Mouse (Mus musculus) CH12.LX (cell line): ENCODE results near the gene Gm20388. TPM values are rescaled to one million over a fixed set of nuclear protein-coding genes. Genes with fewer than 3 reads are reported as not detected.

ENCODE experiments used
- DNase-seq: peaks from one replicate; pipeline ENCODE4 v3.0.0-alpha.2; 2013; ENCODE audit errors: extremely low read depth
- H3K27ac ChIP-seq: 2 replicates; pipeline ENCODE4 v1.5.1; 2012; ENCODE audit warnings: low read depth, mild to moderate bottlenecking, control low read depth, moderate library complexity; ENCODE audit not compliant: insufficient read depth
- H3K27me3 ChIP-seq: replicated peaks from 2 replicates; pipeline ENCODE3; 2012; ENCODE audit warnings: inconsistent platforms
- H3K36me3 ChIP-seq, 2 experiments: replicated peaks in 1 of 2; 2 replicates each; pipeline versions ENCODE3 to v1.6.1; 2012; ENCODE audit warnings: inconsistent platforms in 1 of 2, low read length in 1 of 2, mild to moderate bottlenecking in 1 of 2, mixed read lengths in 1 of 2, moderate library complexity in 1 of 2; ENCODE audit not compliant: control insufficient read depth in 1 of 2, insufficient read depth in 1 of 2
- H3K4me1 ChIP-seq, 2 experiments: 2 replicates each; pipeline ENCODE4 v1.6.1; 2012; ENCODE audit warnings: inconsistent platforms in 1 of 2, moderate library complexity in 1 of 2; ENCODE audit not compliant: insufficient read depth in 2 of 2, control insufficient read depth in 1 of 2
- H3K4me2 ChIP-seq: 2 replicates; pipeline ENCODE4 v1.6.1; 2012; ENCODE audit warnings: low read depth, mild to moderate bottlenecking, control low read depth; ENCODE audit not compliant: poor library complexity, insufficient read depth, severe bottlenecking
- H3K4me3 ChIP-seq, 3 experiments: fragments of 150-350 bp in 1 of 3; sonication (generic) in 1 of 3; replicated peaks in 1 of 3; 2 replicates each; pipeline versions ENCODE3 to v1.5.1; 2011 to 2012; ENCODE audit warnings: low read depth in 2 of 3, low read length in 2 of 3, mild to moderate bottlenecking in 2 of 3, moderate library complexity in 2 of 3, control low read depth in 1 of 3, improper control_type of control experiment in 1 of 3, inconsistent platforms in 1 of 3, mixed read lengths in 1 of 3; ENCODE audit not compliant: poor library complexity in 1 of 3
- H3K79me2 ChIP-seq: replicated peaks from 2 replicates; pipeline ENCODE4 v1.6.1; 2012; ENCODE audit warnings: mild to moderate bottlenecking, moderate library complexity; ENCODE audit not compliant: control insufficient read depth, poor library complexity, insufficient read depth, severe bottlenecking; ENCODE audit errors: extremely low read depth
- H3K9ac ChIP-seq: 2 replicates; pipeline ENCODE4 v1.6.1; 2012; ENCODE audit warnings: low read depth, mild to moderate bottlenecking, control low read depth, moderate library complexity; ENCODE audit not compliant: insufficient read depth
- H3K9me3 ChIP-seq: replicated peaks from 2 replicates; pipeline ENCODE3; 2012; ENCODE audit warnings: low read length, inconsistent platforms, mixed read lengths
- BHLHE40 ChIP-seq: IDR thresholded peaks from 2 replicates; pipeline ENCODE4 v1.6.1; 2011; ENCODE audit warnings: mild to moderate bottlenecking, low read depth, low read length, improper control_type of control experiment
- CHD1 ChIP-seq: IDR thresholded peaks from 2 replicates; pipeline ENCODE4 v1.6.1; 2012; ENCODE audit warnings: low read depth, low read length, improper control_type of control experiment, inconsistent platforms
- CHD2 ChIP-seq: IDR thresholded peaks from 2 replicates; pipeline ENCODE4 v1.6.1; 2011; ENCODE audit warnings: low read length, improper control_type of control experiment
- E2F4 ChIP-seq: IDR thresholded peaks from 2 replicates; pipeline ENCODE4 v1.6.1; 2011; ENCODE audit warnings: low read depth, low read length, improper control_type of control experiment; ENCODE audit not compliant: insufficient replicate concordance
- ELF1 ChIP-seq: IDR thresholded peaks from 2 replicates; pipeline ENCODE4 v1.6.1; 2014; ENCODE audit warnings: low read depth, mild to moderate bottlenecking, inconsistent platforms, low read length, improper control_type of control experiment
- EP300 ChIP-seq: IDR thresholded peaks from 2 replicates; pipeline ENCODE4 v1.6.1; 2011; ENCODE audit warnings: low read length, improper control_type of control experiment
- GABPA ChIP-seq: IDR thresholded peaks from 2 replicates; pipeline ENCODE4 v1.6.1; 2012; ENCODE audit warnings: low read depth, low read length, improper control_type of control experiment, inconsistent platforms; ENCODE audit not compliant: insufficient replicate concordance
- HCFC1 ChIP-seq: IDR thresholded peaks from 2 replicates; pipeline ENCODE4 v1.6.1; 2012; ENCODE audit warnings: low read depth, mild to moderate bottlenecking, inconsistent platforms, low read length, improper control_type of control experiment
- JUN ChIP-seq: IDR thresholded peaks from 2 replicates; pipeline ENCODE4 v1.6.1; 2011; ENCODE audit warnings: low read depth, mild to moderate bottlenecking, low read length, improper control_type of control experiment, moderate library complexity; ENCODE audit not compliant: insufficient read depth
- JUND ChIP-seq: conservative IDR thresholded peaks from 2 replicates; pipeline ENCODE4 v1.6.1; 2011; ENCODE audit warnings: low read depth, low read length, improper control_type of control experiment
- KAT2A ChIP-seq: IDR thresholded peaks from 2 replicates; pipeline ENCODE4 v1.6.1; 2012; ENCODE audit warnings: low read length, improper control_type of control experiment, inconsistent platforms; ENCODE audit not compliant: insufficient replicate concordance
- MAX ChIP-seq: IDR thresholded peaks from 2 replicates; pipeline ENCODE4 v1.6.1; 2011; ENCODE audit warnings: low read length, improper control_type of control experiment
- MAZ ChIP-seq: IDR thresholded peaks from 2 replicates; pipeline ENCODE4 v1.6.1; 2012; ENCODE audit warnings: low read depth, mild to moderate bottlenecking, inconsistent platforms, low read length, improper control_type of control experiment, moderate library complexity
- MXI1 ChIP-seq: IDR thresholded peaks from 2 replicates; pipeline ENCODE4 v1.6.1; 2011; ENCODE audit warnings: mild to moderate bottlenecking, low read depth, low read length, improper control_type of control experiment
- POLR2AphosphoS2 ChIP-seq: IDR thresholded peaks from 2 replicates; pipeline ENCODE4 v1.6.1; 2011; ENCODE audit warnings: low read depth, low read length, improper control_type of control experiment
- RCOR1 ChIP-seq: conservative IDR thresholded peaks from 2 replicates; pipeline ENCODE4 v1.6.1; 2012; ENCODE audit warnings: low read depth, mild to moderate bottlenecking, inconsistent platforms, low read length, improper control_type of control experiment
- SIN3A ChIP-seq: IDR thresholded peaks from 2 replicates; pipeline ENCODE4 v1.6.1; 2012; ENCODE audit warnings: low read length, improper control_type of control experiment, inconsistent platforms
- UBTF ChIP-seq: IDR thresholded peaks from 2 replicates; pipeline ENCODE4 v1.6.1; 2012; ENCODE audit warnings: low read depth, mild to moderate bottlenecking, inconsistent platforms, low read length, improper control_type of control experiment, moderate library complexity
- ZC3H11A ChIP-seq: IDR thresholded peaks from 2 replicates; pipeline ENCODE4 v1.6.1; 2012; ENCODE audit warnings: low read depth, mild to moderate bottlenecking, inconsistent platforms, low read length, improper control_type of control experiment
- ZKSCAN1 ChIP-seq: IDR thresholded peaks from 2 replicates; pipeline ENCODE4 v1.6.1; 2012; ENCODE audit warnings: low read depth, inconsistent platforms, low read length, improper control_type of control experiment, borderline replicate concordance
- dilution Hi-C: fragments of 300-500 bp; cut with MboI; formaldehyde crosslinking; loops from 2 replicates; pipeline ENCODE4 v1.14.3; 2020; ENCODE audit warnings: low sequenced_read_pairs; ENCODE audit not compliant: extremely low pct_unique_long_range_greater_than_20kb, extremely low pct_ligation_motif_present
- in situ Hi-C: fragments of 300-500 bp; cut with MboI; formaldehyde crosslinking; loops from 3 replicates; pipeline ENCODE4 v1.14.3; 2019; ENCODE audit warnings: low sequenced_read_pairs, low pct_ligation_motif_present, low pct_unique_long_range_greater_than_20kb, mixed read lengths
- polyA plus RNA-seq: library from polyadenylated mRNA; unstranded; fragments of >175 nt; gene quantifications from 2 replicates; pipeline ENCODE4 v1.2.1, GENCODE M21; 2012; ENCODE audit warnings: low read depth; ENCODE audit not compliant: insufficient read length
- total RNA-seq, 2 experiments: library from RNA; depleted of rRNA; stranded (reverse); fragments of 300-350 nt in 1 of 2; fragments of >200 nt in 1 of 2; gene quantifications; 2 replicates each; pipeline ENCODE4 v1.2.3; 2012 to 2014

Gm20388 gene
- total and polyA plus RNA-seq, 3 experiments: 14.8 to 26.3 (median 22.2) TPM

DNA sequence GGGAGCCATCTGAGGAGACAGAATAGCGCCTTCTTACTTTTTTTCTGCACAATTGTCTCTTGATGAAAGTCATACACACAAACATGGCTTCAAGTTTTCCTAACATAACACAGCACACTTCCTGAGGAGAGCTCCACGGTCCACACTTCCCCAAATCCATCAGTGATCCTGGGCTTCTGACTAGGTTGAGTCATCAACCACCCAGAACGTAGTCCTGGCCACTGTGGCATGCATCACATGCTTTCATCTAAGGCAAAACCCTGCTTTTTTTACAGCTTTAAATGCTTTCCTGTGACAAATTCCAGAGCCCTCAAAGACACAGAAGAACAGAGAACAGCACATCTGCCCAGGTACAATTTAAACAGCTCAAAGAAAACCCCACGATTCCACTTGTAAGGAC lies 1718.0 kb downstream of the Gm20388 start:
- no peaks in the 10 kb centered on the region for H3K36me3 ChIP-seq
- H3K27me3 ChIP-seq: peaks cover 80% of the 10 kb centered on the region
- TF ChIP-seq ZKSCAN1 (no peak), HCFC1 (no peak), SIN3A (no peak), EP300 (no peak), KAT2A (no peak), E2F4 (no peak), BHLHE40 (no peak), POLR2AphosphoS2 (no peak), GABPA (no peak)
- H3K4me3 ChIP-seq: no peak overlapping the region
- in situ Hi-C loops: no loop called here
- no peak overlapping the region for H3K9ac ChIP-seq
- dilution Hi-C loops: no loop called here
- no peaks in the 10 kb centered on the region for H3K79me2 ChIP-seq
- no peak overlapping the region for H3K27ac ChIP-seq
- no peak for DNase-seq
- no peak overlapping the region for H3K4me2 ChIP-seq
- peaks cover 2% of the 10 kb centered on the region for H3K9me3 ChIP-seq
- 0 out of 4 replicates have a peak, but pooled peaks cover 0 to 6% of the 10 kb centered on the region in 2 experiments for H3K4me1 ChIP-seq

- Histone ChIP-seq H3K27me3 (peaks cover 70% of the 10 kb centered on the region), H3K4me3 (no peak overlapping the region), H3K79me2 (no peaks in the 10 kb centered on the region), H3K4me1 (0 out of 4 replicates have a peak, but pooled peaks cover 0 to 6% of the 10 kb centered on the region in 2 experiments), H3K36me3 (no peaks in the 10 kb centered on the region), H3K9me3 (peaks cover 2% of the 10 kb centered on the region), H3K27ac (no peak overlapping the region), H3K9ac (no peak overlapping the region), H3K4me2 (no peak overlapping the region)
- no peak for TF ChIP-seq JUN
- TF ChIP-seq UBTF: no peak
- TF ChIP-seq CHD1: no peak
- no peak for TF ChIP-seq HCFC1
- TF ChIP-seq CHD2: no peak
- no peak for TF ChIP-seq ZC3H11A
- in situ Hi-C loops: no loop called here
- dilution Hi-C loops: no loop called here
- DNase-seq: no peak
These were observed 1721.0 kb downstream of the Gm20388 start for GRCm38 (mm10) chr8:121631645-121632071.

- TF ChIP-seq GABPA (no peak), ELF1 (no peak), SIN3A (no peak), ZKSCAN1 (no peak), JUND (no peak), MAX (no peak), E2F4 (no peak), POLR2AphosphoS2 (no peak), MAZ (no peak), ZC3H11A (no peak), RCOR1 (no peak), MXI1 (no peak), CHD1 (no peak)
- in situ Hi-C loops (no loop called here), dilution Hi-C loops (no loop called here)
- Histone ChIP-seq H3K4me3 (no peak overlapping the region), H3K36me3 (no peaks in the 10 kb centered on the region), H3K27me3 (peaks cover 68% of the 10 kb centered on the region), H3K4me2 (no peak overlapping the region), H3K9ac (no peak overlapping the region), H3K9me3 (peaks cover 2% of the 10 kb centered on the region), H3K4me1 (0 out of 4 replicates have a peak, but pooled peaks cover 0 to 6% of the 10 kb centered on the region in 2 experiments), H3K27ac (no peak overlapping the region), H3K79me2 (no peaks in the 10 kb centered on the region)
- no peak for DNase-seq
These were observed 1721.8 kb downstream of the Gm20388 start for GRCm38 (mm10) chr8:121632401-121632800.
